Mouse (Mus musculus): ENCODE data around the gene Rgs3. TPM values are rescaled to one million over a fixed set of nuclear protein-coding genes. Genes with fewer than 3 reads are reported as not detected.
A peak's percentile ranks its signal among the peaks of the same experiment; 100 is the strongest.

The Rgs3 gene
- polyA plus RNA-seq, 1 experiment from 2014 or later: 6.6 TPM

- Histone ChIP-seq H3K27me3 (ENCODE audit: insufficient read depth, low read length) (no peaks in the 10 kb centered on the region), H3K9ac (replicated peaks) (no peak overlapping the region), H3K9me3 (ENCODE audit: low read length) (no peaks in the 10 kb centered on the region), H3K4me2 (ENCODE audit: low read depth, low read length) (no peak overlapping the region), H3K27ac (ENCODE audit: low read depth) (no peak overlapping the region), H3K36me3 (replicated peaks; ENCODE audit: insufficient read depth, low read length) (no peaks in the 10 kb centered on the region), H3K4me1 (ENCODE audit: insufficient read depth) (peaks cover 12% of the 10 kb centered on the region), H3K4me3 (ENCODE audit: low read depth, low read length) (no peak overlapping the region)
- no peak for TF ChIP-seq EP300 (IDR thresholded peaks at IDR 0.05; ENCODE audit: low read depth)
- no peak for TF ChIP-seq CTCF (IDR thresholded peaks at IDR 0.05; ENCODE audit: low read depth)
- no peak for DNase-seq
- WGBS (ENCODE audit: insufficient replicate concordance): 46% methylated on average over 10 of the region's 10 CpGs
- ATAC-seq: no peak; the same call in 1 of the 2 replicates
Measured at GRCm38 (mm10) chr4:62685268-62685667, 125.6 kb downstream of the Rgs3 start.

DNA sequence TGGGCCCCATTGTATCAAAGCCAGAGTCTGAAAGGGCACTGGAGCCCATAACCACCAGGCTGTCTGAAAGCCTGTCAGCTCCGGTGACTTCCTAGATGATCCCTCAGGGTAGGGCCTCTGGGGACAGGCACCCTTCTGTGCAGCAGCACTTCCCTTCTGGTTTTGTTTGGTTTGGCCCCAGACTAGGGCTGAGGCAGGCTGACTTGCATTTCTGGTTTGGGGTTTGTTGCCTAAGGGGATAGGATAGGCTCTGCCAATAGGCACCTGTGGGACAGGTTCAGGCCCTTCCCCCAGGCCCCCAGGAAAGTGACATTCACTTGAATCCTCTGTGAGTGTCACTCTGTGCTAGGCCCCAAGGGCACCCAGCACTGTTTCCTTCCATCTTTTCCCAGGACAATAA is 127.1 kb downstream of the Rgs3 start:
- Histone ChIP-seq H3K4me1 (ENCODE audit: insufficient read depth) (peaks cover 12% of the 10 kb centered on the region), H3K36me3 (replicated peaks; ENCODE audit: insufficient read depth, low read length) (no peaks in the 10 kb centered on the region), H3K27me3 (ENCODE audit: insufficient read depth, low read length) (no peaks in the 10 kb centered on the region), H3K9ac (replicated peaks) (no peak overlapping the region), H3K9me3 (ENCODE audit: low read length) (no peaks in the 10 kb centered on the region), H3K4me2 (ENCODE audit: low read depth, low read length) (no peak overlapping the region), H3K27ac (ENCODE audit: low read depth) (no peak overlapping the region), H3K4me3 (ENCODE audit: low read depth, low read length) (no peak overlapping the region)
- no peak for TF ChIP-seq EP300 (IDR thresholded peaks at IDR 0.05; ENCODE audit: low read depth)
- no peak for TF ChIP-seq CTCF (IDR thresholded peaks at IDR 0.05; ENCODE audit: low read depth)
- 29% methylated on average over 1 of the region's 1 CpGs for WGBS (ENCODE audit: insufficient replicate concordance)
- ATAC-seq (0 out of 2 replicates have a peak, but pooled peaks have one; percentile 20), DNase-seq (no peak)

DNA sequence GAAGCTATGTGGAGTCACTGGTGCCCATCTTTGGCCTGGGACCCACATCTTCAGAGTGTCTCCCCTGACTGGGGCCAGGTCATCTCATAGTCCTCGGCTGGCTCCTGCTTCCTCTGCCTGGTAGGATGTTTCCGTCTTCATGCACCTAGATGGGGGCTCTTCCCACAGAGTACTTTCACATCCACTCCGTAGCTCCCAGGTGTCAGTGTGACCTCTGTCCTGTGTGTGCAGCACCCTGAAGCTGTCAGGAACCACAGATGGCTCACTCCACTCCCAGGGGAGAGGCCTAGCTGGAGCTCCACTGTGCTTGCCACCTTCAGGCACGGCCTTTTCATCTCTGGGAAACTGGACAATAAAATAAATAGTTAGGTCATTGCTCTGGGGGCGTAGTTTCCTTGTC is 128.5 kb downstream of the Rgs3 start:
- Histone ChIP-seq H3K9ac (replicated peaks) (no peak overlapping the region), H3K4me1 (ENCODE audit: insufficient read depth) (peaks cover 12% of the 10 kb centered on the region), H3K36me3 (replicated peaks; ENCODE audit: insufficient read depth, low read length) (no peaks in the 10 kb centered on the region), H3K4me2 (ENCODE audit: low read depth, low read length) (no peak overlapping the region), H3K27me3 (ENCODE audit: insufficient read depth, low read length) (no peaks in the 10 kb centered on the region), H3K4me3 (ENCODE audit: low read depth, low read length) (no peak overlapping the region), H3K27ac (ENCODE audit: low read depth) (no peak overlapping the region), H3K9me3 (ENCODE audit: low read length) (no peaks in the 10 kb centered on the region)
- 61% methylated on average over 5 of the region's 5 CpGs for WGBS (ENCODE audit: insufficient replicate concordance)
- TF ChIP-seq CTCF (IDR thresholded peaks at IDR 0.05; ENCODE audit: low read depth) (no peak), EP300 (IDR thresholded peaks at IDR 0.05; ENCODE audit: low read depth) (no peak)
- DNase-seq (no peak), ATAC-seq (no peak)

- DNase-seq (no peak), ATAC-seq (no peak)
- TF ChIP-seq EP300 (IDR thresholded peaks at IDR 0.05; ENCODE audit: low read depth) (no peak), CTCF (IDR thresholded peaks at IDR 0.05; ENCODE audit: low read depth) (no peak)
- Histone ChIP-seq H3K27me3 (ENCODE audit: insufficient read depth, low read length) (no peaks in the 10 kb centered on the region), H3K27ac (ENCODE audit: low read depth) (no peak overlapping the region), H3K4me1 (ENCODE audit: insufficient read depth) (0 out of 2 replicates have a peak, but pooled peaks cover 2% of the 10 kb centered on the region), H3K9me3 (ENCODE audit: low read length) (no peaks in the 10 kb centered on the region), H3K9ac (replicated peaks) (no peak overlapping the region), H3K36me3 (replicated peaks; ENCODE audit: insufficient read depth, low read length) (no peaks in the 10 kb centered on the region), H3K4me3 (ENCODE audit: low read depth, low read length) (no peak overlapping the region), H3K4me2 (ENCODE audit: low read depth, low read length) (no peak overlapping the region)
- 57% methylated on average over 3 of the region's 4 CpGs for WGBS (ENCODE audit: insufficient replicate concordance)
Measured at GRCm38 (mm10) chr4:62690997-62691396, 131.3 kb downstream of the Rgs3 start.

DNA sequence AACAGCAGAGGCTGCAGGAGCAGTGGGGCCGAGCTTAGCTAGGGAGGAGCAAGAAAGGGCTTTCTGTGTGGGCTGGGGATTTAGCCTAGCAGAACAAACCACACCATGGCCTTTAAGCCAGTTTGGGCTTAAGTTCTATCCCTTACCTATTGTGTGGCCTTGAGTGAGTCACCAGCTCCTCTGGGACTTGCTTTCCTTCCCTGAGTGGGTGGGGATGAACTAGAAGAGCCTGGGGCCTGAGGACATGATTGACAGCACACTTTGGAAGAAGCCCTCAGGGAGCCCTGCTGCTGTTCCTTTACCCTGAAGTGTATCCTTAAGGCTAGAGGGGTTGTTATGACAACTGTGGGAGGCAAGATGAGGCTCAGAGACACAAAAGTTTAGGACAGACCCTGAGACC is 132.0 kb downstream of the Rgs3 start:
- Histone ChIP-seq H3K4me3 (ENCODE audit: low read depth, low read length) (no peak overlapping the region), H3K27ac (ENCODE audit: low read depth) (no peak overlapping the region), H3K9ac (replicated peaks) (no peak overlapping the region), H3K9me3 (ENCODE audit: low read length) (no peaks in the 10 kb centered on the region), H3K4me1 (ENCODE audit: insufficient read depth) (0 out of 2 replicates have a peak, but pooled peaks cover 2% of the 10 kb centered on the region), H3K4me2 (ENCODE audit: low read depth, low read length) (no peak overlapping the region), H3K36me3 (replicated peaks; ENCODE audit: insufficient read depth, low read length) (no peaks in the 10 kb centered on the region), H3K27me3 (ENCODE audit: insufficient read depth, low read length) (no peaks in the 10 kb centered on the region)
- no peak for DNase-seq
- no peak for TF ChIP-seq EP300 (IDR thresholded peaks at IDR 0.05; ENCODE audit: low read depth)
- no peak for TF ChIP-seq CTCF (IDR thresholded peaks at IDR 0.05; ENCODE audit: low read depth)
- no peak for ATAC-seq
- WGBS (ENCODE audit: insufficient replicate concordance): 50% methylated on average over 1 of the region's 1 CpGs

DNA sequence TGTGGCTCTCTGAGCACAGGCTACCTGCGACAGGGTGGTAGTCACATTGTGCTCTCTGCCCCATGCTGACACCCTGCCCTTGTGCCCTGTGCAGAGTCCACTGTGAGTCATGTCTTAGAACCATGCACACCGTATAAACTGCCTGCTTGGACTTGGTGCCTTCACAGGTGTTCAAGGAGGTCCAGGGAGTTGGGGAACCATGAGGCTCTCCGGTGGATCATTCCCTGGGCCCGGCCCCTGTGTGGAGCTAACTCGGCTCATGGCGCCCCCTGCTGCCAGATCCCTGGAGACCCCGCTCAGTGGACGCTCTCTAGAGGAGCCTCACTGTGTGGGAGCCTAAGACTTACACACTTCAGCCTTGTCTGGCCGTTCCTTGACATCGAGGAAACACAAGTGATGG is 134.2 kb downstream of the Rgs3 start:
- H3K27ac ChIP-seq (ENCODE audit: low read depth): no peak overlapping the region
- 40% methylated on average over 10 of the region's 10 CpGs for WGBS (ENCODE audit: insufficient replicate concordance)
- no peaks in the 10 kb centered on the region for H3K27me3 ChIP-seq (ENCODE audit: insufficient read depth, low read length)
- peak; percentile 35; the same call in 1 of the 2 replicates for ATAC-seq
- no peak overlapping the region for H3K9ac ChIP-seq (replicated peaks)
- no peaks in the 10 kb centered on the region for H3K9me3 ChIP-seq (ENCODE audit: low read length)
- DNase-seq: peak; percentile 65
- H3K4me2 ChIP-seq (ENCODE audit: low read depth, low read length): no peak overlapping the region
- no peak for TF ChIP-seq EP300 (IDR thresholded peaks at IDR 0.05; ENCODE audit: low read depth)
- peak; percentile 63 for TF ChIP-seq CTCF (IDR thresholded peaks at IDR 0.05; ENCODE audit: low read depth)
- H3K4me3 ChIP-seq (ENCODE audit: low read depth, low read length): no peak overlapping the region
- H3K4me1 ChIP-seq (ENCODE audit: insufficient read depth): 0 out of 2 replicates have a peak, but pooled peaks cover 2% of the 10 kb centered on the region
- 0 out of 2 replicates have a peak, but pooled peaks cover 3% of the 10 kb centered on the region for H3K36me3 ChIP-seq (replicated peaks; ENCODE audit: insufficient read depth, low read length)

Measured in liver, postnatal 0 days (tissue).